Mouse (Mus musculus) hindbrain, embryonic 15.5 days (tissue): Measurements from ENCODE around the gene Ddr1. TPM values are rescaled to one million over a fixed set of nuclear protein-coding genes. Genes with fewer than 3 reads are reported as not detected.

ENCODE experiments used
- ATAC-seq: fragments of 200-750 bp; cut with Nextera tagmentation; 2 replicates; pipeline ENCODE4 v1.8.0; 2017; ENCODE audit warnings: low read depth, moderate number of reproducible peaks, moderate TSS enrichment; ENCODE audit not compliant: low FRiP score
- H3K27ac ChIP-seq: fragments of 300-500 bp; sonication (generic); replicated peaks from 2 replicates; pipeline ENCODE4 v1.5.1; 2015; ENCODE audit warnings: mild to moderate bottlenecking, inconsistent platforms
- H3K27me3 ChIP-seq: fragments of 300-500 bp; sonication (generic); 2 replicates; pipeline ENCODE4 v1.6.1; 2015; ENCODE audit warnings: control low read depth, inconsistent platforms
- H3K36me3 ChIP-seq: fragments of 300-500 bp; sonication (generic); 2 replicates; pipeline ENCODE4 v1.6.1; 2015; ENCODE audit warnings: control low read depth, inconsistent platforms
- H3K4me1 ChIP-seq: fragments of 300-500 bp; sonication (generic); replicated peaks from 2 replicates; pipeline ENCODE4 v1.6.1; 2015; ENCODE audit warnings: control low read depth, inconsistent platforms
- H3K4me2 ChIP-seq: fragments of 300-500 bp; sonication (generic); 2 replicates; pipeline ENCODE4 v1.6.1; 2015; ENCODE audit warnings: moderate library complexity, mild to moderate bottlenecking, inconsistent platforms
- H3K4me3 ChIP-seq: fragments of 300-500 bp; sonication (generic); 2 replicates; pipeline ENCODE4 v1.5.1; 2015; ENCODE audit warnings: mild to moderate bottlenecking, inconsistent platforms
- H3K9ac ChIP-seq: fragments of 300-500 bp; sonication (generic); 2 replicates; pipeline ENCODE4 v1.6.1; 2015; ENCODE audit warnings: inconsistent platforms
- H3K9me3 ChIP-seq: fragments of 300-500 bp; sonication (generic); 2 replicates; pipeline ENCODE4 v1.6.1; 2016; ENCODE audit warnings: control low read depth, inconsistent platforms
- WGBS: fragments of 180-500 bp; shearing (Covaris S2); methylation state at CpG from one replicate; pipeline ENCODE4 v1.1.7; 2015; 5-methylcytosine and 5-hydroxymethylcytosine counted together
- polyA plus RNA-seq: library from polyadenylated mRNA; unstranded; fragments of >200 nt; fragmentation: Nextera tagmentation; extraction: Ambion mirVana; gene quantifications from 2 replicates; pipeline ENCODE4 v1.2.1, GENCODE M21; 2015

Ddr1 gene
- polyA plus RNA-seq, 1 experiment from 2014 or later, result 106 TPM

DNA sequence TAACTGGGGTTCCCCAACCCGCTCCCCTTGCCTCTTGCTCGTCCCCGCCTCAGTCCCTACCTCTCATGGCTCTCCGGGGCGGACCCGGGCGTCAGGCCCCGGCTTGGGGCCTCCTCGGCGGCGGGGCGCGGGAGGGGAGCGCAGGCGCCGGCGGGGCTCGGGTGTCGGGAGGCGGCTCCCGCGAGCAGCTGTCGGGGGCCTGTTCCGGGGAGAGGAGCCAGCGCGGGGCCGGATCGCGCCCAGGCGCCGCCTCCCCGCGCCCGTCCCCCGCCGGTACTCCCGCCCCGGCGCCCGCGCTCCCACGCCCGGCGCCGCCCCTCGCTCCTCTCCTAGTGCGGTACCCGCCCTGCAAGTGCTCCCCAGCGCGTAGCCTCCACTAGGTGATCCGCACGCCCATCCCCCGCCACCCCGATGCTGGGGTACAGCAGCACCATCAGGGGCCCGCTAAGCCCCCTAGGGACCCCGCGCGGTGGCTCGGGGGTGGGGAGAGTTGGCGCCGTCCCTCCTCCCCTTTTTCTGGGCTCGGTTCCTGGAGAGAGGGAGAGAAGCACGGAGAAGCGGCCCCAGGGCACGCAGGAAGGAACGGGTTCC lies 4.0 kb downstream of the Ddr1 start:
- 1% methylated on average over 46 of the region's 66 CpGs for WGBS
- H3K4me3 ChIP-seq, result peak overlapping the region; percentile 52
- peak overlapping the region; percentile 93 for H3K27ac ChIP-seq
- no peaks in the 10 kb centered on the region for H3K9me3 ChIP-seq
- peaks cover 69% of the 10 kb centered on the region for H3K4me1 ChIP-seq
- H3K9ac ChIP-seq, result peak overlapping the region; percentile 74
- peak overlapping the region; percentile 86 for H3K4me2 ChIP-seq
- peaks cover 2% of the 10 kb centered on the region; the same call in 1 of the 2 replicates for H3K36me3 ChIP-seq
- ATAC-seq, result peak; percentile 59
- no peaks in the 10 kb centered on the region for H3K27me3 ChIP-seq

- WGBS, result 1% methylated on average over 19 of the region's 19 CpGs
- Histone ChIP-seq H3K9me3 (no peaks in the 10 kb centered on the region), H3K4me1 (peaks cover 68% of the 10 kb centered on the region), H3K27me3 (no peaks in the 10 kb centered on the region), H3K4me2 (peak overlapping the region; percentile 86), H3K27ac (peak overlapping the region; percentile 93), H3K9ac (peak overlapping the region; percentile 74), H3K4me3 (peak overlapping the region; percentile 52), H3K36me3 (peaks cover 7% of the 10 kb centered on the region; the same call in 1 of the 2 replicates)
- peak; percentile 21 for ATAC-seq
These were observed 4.5 kb downstream of the Ddr1 start for GRCm38 (mm10) chr17:35699919-35700318.

DNA sequence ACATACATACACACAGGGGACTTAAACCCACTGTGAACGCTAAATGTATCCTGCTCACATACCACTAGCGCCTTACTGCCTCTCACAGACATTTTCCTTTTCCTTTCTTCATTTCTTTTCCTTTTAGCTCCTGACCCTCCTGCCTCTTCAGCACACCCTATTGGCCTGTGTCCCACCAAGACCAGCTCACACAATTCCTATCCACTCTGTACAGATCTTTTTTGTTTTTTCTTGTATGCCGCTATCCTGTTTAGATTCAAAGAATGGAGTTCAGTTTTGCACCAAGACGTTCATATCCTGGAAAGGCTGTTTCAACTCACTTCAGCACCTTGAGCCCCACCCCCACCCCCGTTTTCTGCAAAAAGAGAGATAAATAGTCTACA lies 5.9 kb downstream of the Ddr1 start:
- H3K4me1 ChIP-seq, result peaks cover 54% of the 10 kb centered on the region
- WGBS, result 13% methylated on average over 5 of the region's 5 CpGs

DNA sequence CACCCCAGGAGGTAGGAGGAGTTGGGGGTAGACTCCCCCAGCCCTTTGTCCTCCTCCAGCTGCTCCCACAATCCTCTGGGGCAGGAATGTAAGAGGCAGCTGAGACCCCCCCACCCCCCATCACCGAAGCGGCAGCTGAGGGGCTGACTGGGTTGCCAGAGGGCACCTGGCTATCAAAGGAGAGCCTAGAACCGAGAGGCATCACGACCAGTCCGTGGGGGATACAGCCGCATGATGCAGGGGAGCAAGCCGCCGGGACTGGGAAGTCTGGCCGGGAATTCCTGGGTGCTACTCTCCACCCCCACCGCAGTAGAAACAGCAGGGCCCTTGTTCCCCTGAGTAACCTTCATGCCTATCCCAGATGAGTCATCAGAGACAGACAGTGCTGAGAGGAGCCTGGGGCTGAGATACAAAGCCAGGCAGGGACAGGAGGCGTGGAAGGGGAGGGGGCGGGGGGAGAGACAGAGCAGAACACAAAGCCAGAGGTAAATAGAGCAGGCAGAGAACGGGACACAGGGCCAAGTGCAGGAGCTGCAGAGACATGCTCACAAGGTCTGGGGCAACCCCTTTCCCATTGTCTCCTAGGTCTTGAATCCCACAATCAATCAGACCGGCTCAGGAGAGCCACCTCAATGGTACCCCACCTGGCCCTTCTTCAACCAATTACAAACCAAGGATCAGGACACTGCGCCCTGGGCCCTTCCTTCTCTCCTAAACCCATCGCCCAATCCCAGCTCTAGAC lies 6.5 kb downstream of the Ddr1 start:
- peak overlapping the region; percentile 63 for H3K9ac ChIP-seq
- peak overlapping the region; percentile 93 for H3K27ac ChIP-seq
- H3K27me3 ChIP-seq, result no peaks in the 10 kb centered on the region
- peak overlapping the region; percentile 86 for H3K4me2 ChIP-seq
- peak; percentile 63 for ATAC-seq
- peak overlapping the region; percentile 44 for H3K4me3 ChIP-seq
- 1% methylated on average over 16 of the region's 16 CpGs for WGBS
- H3K4me1 ChIP-seq, result peaks cover 54% of the 10 kb centered on the region
- H3K36me3 ChIP-seq, result peaks cover 16% of the 10 kb centered on the region
- no peaks in the 10 kb centered on the region for H3K9me3 ChIP-seq

More for the DNA sequence above, 5.9 kb downstream of the Ddr1 start:
- ATAC-seq, result no peak
- Histone ChIP-seq H3K4me3 (peak overlapping the region; percentile 44), H3K9me3 (no peaks in the 10 kb centered on the region), H3K27me3 (no peaks in the 10 kb centered on the region), H3K9ac (peak overlapping the region; percentile 63), H3K4me2 (peak overlapping the region; percentile 86), H3K27ac (peak overlapping the region; percentile 93), H3K36me3 (peaks cover 11% of the 10 kb centered on the region)

DNA sequence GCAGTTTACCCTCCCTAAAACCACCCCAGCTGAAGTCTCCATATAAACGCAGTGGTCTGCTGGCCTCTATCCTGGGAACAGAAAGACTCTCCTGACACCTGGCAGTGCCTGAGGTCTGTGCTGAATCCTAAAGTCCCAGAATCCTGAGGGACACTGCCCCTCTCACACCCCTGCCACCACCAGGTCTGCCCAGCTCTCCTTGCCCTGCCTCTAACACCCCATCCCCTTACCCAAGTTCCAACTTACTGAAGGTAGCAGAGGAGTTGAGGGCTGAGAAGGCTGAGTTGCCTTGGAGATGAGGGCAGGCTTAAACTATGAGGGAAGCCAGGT lies 7.0 kb downstream of the Ddr1 start:
- Histone ChIP-seq H3K4me3 (peak overlapping the region; percentile 44), H3K9ac (peak overlapping the region; percentile 63), H3K36me3 (peaks cover 20% of the 10 kb centered on the region), H3K27me3 (no peaks in the 10 kb centered on the region), H3K9me3 (no peaks in the 10 kb centered on the region), H3K4me2 (peak overlapping the region; percentile 86), H3K4me1 (peaks cover 50% of the 10 kb centered on the region), H3K27ac (peak overlapping the region; percentile 93)
- no peak; the same call in 1 of the 2 replicates for ATAC-seq
- 10% methylated on average over 1 of the region's 1 CpGs for WGBS

DNA sequence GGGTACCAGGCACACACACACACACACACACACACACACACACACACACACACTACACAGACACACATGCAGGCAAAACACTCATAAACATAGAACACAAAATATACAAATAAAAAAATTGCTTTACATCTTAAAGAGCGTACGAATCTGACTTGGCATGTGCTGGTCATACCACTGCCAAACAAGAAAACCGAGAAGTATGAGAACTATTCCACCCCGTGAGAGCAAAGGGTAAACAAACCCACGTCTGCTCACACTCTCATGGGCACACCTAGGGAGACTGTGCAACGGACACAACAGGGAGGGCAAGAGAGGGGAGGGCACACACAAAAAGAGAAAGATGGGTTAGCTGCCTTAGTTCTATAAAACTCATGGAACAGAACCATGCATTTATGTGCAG lies 7.7 kb downstream of the Ddr1 start:
- WGBS, result 45% methylated on average over 6 of the region's 6 CpGs
- ATAC-seq, result no peak
- Histone ChIP-seq H3K4me1 (peaks cover 43% of the 10 kb centered on the region), H3K9me3 (no peaks in the 10 kb centered on the region), H3K27me3 (no peaks in the 10 kb centered on the region), H3K27ac (peak overlapping the region; percentile 93; the same call in 1 of the 2 replicates), H3K36me3 (peaks cover 28% of the 10 kb centered on the region), H3K4me3 (peak overlapping the region; percentile 44), H3K9ac (0 out of 2 replicates have a peak overlapping the region, but pooled peaks have one; percentile 63), H3K4me2 (peak overlapping the region; percentile 86)

- WGBS, result 93% methylated on average over 2 of the region's 2 CpGs
- Histone ChIP-seq H3K4me1 (peaks cover 36% of the 10 kb centered on the region), H3K27me3 (no peaks in the 10 kb centered on the region), H3K36me3 (peaks cover 42% of the 10 kb centered on the region), H3K9ac (no peak overlapping the region), H3K27ac (no peak overlapping the region), H3K4me3 (no peak overlapping the region), H3K4me2 (no peak overlapping the region), H3K9me3 (no peaks in the 10 kb centered on the region)
- no peak for ATAC-seq
These were observed 9.1 kb downstream of the Ddr1 start for GRCm38 (mm10) chr17:35695289-35695688.

DNA sequence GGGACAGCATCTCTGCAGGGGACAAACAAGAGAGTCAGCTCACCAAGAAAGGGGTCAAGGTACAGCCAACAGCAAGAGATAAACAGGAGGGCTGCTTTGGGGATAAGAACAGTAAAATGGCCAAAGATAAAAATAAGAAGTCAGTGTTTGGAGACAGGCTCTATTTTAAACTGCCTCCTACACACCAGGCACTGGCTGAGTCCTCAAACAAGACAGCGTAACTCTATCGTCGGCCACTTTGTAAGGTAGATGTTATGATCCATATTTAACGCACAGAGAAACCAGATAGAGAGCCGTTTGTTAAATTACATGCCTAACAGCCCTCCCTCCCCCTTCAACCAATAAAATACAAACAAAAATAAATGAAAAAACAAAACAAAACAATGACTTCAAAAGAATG lies 10.5 kb downstream of the Ddr1 start:
- H3K4me1 ChIP-seq, result peaks cover 25% of the 10 kb centered on the region
- H3K27me3 ChIP-seq, result no peaks in the 10 kb centered on the region
- H3K4me3 ChIP-seq, result no peak overlapping the region
- H3K9me3 ChIP-seq, result no peaks in the 10 kb centered on the region
- peaks cover 55% of the 10 kb centered on the region for H3K36me3 ChIP-seq
- H3K9ac ChIP-seq, result no peak overlapping the region
- no peak for ATAC-seq
- 91% methylated on average over 5 of the region's 5 CpGs for WGBS
- no peak overlapping the region for H3K4me2 ChIP-seq
- no peak overlapping the region for H3K27ac ChIP-seq

DNA sequence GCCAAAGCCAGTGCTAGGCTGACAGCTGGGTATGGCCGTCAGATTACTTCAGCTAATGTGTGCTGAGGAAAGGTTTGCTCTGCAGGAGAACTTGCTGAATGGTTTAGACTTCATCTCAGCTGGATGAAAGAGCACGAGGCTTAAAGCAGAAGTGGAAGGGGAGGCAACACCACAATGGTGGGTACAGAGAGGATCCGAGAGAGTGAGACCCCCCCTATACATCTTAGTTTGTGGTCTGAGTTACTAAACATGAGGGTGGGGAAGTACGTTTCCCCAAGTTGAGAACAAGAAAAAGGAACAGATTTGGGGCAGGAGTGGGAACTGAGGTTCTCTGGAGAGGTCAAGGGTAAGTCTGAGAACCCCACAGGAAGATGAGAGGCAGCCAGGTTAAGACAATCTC lies 12.1 kb downstream of the Ddr1 start:
- no peak overlapping the region for H3K27ac ChIP-seq
- no peak overlapping the region for H3K4me2 ChIP-seq
- peaks cover 10% of the 10 kb centered on the region for H3K4me1 ChIP-seq
- WGBS, result 75% methylated on average over 4 of the region's 4 CpGs
- H3K9ac ChIP-seq, result no peak overlapping the region
- no peaks in the 10 kb centered on the region for H3K9me3 ChIP-seq
- ATAC-seq, result no peak
- H3K27me3 ChIP-seq, result no peaks in the 10 kb centered on the region
- H3K36me3 ChIP-seq, result peaks cover 71% of the 10 kb centered on the region
- no peak overlapping the region for H3K4me3 ChIP-seq

DNA sequence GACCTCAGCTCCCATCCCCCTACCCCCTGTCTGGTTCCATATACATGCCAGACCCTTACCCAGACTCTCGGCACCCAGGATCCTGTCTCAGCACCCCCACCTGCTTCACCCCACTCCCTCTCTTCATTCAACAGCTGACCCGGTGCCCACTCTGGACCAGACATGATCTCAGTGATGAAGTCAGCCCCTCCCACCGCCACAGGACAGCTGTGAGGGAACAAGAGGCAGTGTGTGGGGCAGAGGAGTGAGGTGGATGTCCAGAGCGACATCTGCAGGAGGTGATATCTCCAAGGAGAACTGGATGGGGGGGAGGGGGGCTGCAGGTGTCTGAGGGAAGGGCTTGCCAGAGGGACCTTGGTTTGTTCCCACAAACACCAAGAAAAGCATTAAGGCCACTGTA lies 12.6 kb downstream of the Ddr1 start:
- Histone ChIP-seq H3K4me1 (peaks cover 4% of the 10 kb centered on the region), H3K4me3 (no peak overlapping the region), H3K9ac (no peak overlapping the region), H3K9me3 (no peaks in the 10 kb centered on the region), H3K27ac (no peak overlapping the region), H3K4me2 (no peak overlapping the region), H3K27me3 (no peaks in the 10 kb centered on the region), H3K36me3 (peaks cover 76% of the 10 kb centered on the region)
- WGBS, result 85% methylated on average over 4 of the region's 4 CpGs
- no peak for ATAC-seq

- peaks cover 82% of the 10 kb centered on the region for H3K36me3 ChIP-seq
- no peak for ATAC-seq
- no peak overlapping the region for H3K27ac ChIP-seq
- no peaks in the 10 kb centered on the region for H3K27me3 ChIP-seq
- H3K4me3 ChIP-seq, result no peak overlapping the region
- peaks cover 8% of the 10 kb centered on the region for H3K4me1 ChIP-seq
- H3K9me3 ChIP-seq, result no peaks in the 10 kb centered on the region
- 91% methylated on average over 18 of the region's 18 CpGs for WGBS
- H3K9ac ChIP-seq, result no peak overlapping the region
- no peak overlapping the region for H3K4me2 ChIP-seq
These were observed 14.3 kb downstream of the Ddr1 start for GRCm38 (mm10) chr17:35689936-35690645.
